Mouse (Mus musculus): ENCODE results near the gene Bean1.
"Not testable (repeated sequence)": the region's sequence is repeated elsewhere in the genome, so short reads cannot be mapped to it uniquely, and the experiment has no call there.

Bean1 gene

GRCm38 (mm10) chr8:104242038-104242644, 71.9 kb downstream of the Bean1 start:
- no peak for DNase-seq (ENCODE audit: low spot score in 2 of 2)

GRCm38 (mm10) chr8:104246621-104247020, 76.4 kb downstream of the Bean1 start:
- DNase-seq (ENCODE audit: low spot score in 2 of 2), result no peak

- DNase-seq (ENCODE audit: low spot score in 2 of 2), result peak in 1 of 2 experiments; percentile 18
Measured at GRCm38 (mm10) chr8:104247054-104247907, 77.0 kb downstream of the Bean1 start.

GRCm38 (mm10) chr8:104247908-104248275, 77.7 kb downstream of the Bean1 start:
- peak in 1 of 2 experiments; percentile 32 for DNase-seq (ENCODE audit: low spot score in 2 of 2)

- DNase-seq (ENCODE audit: low spot score in 2 of 2), result peak; percentile 56 to 60
Measured at GRCm38 (mm10) chr8:104248276-104248675, 78.0 kb downstream of the Bean1 start, which contains the start of gene Tk2. TSS of gene Tk2 (minus strand) at chr8:104248558.

- DNase-seq (ENCODE audit: low spot score in 2 of 2), result no peak
Measured at GRCm38 (mm10) chr8:104249442-104249996, 79.3 kb downstream of the Bean1 start.

GRCm38 (mm10) chr8:104250439-104251367, 80.5 kb downstream of the Bean1 start, which contains the start of gene Cklf:
TSS of gene Cklf (plus strand) at chr8:104250861.
- DNase-seq (ENCODE audit: low spot score in 2 of 2), result peak; percentile 76 to 80

- no peak for DNase-seq (ENCODE audit: low spot score in 2 of 2)
Measured at GRCm38 (mm10) chr8:104251461-104251860, 81.2 kb downstream of the Bean1 start.

- DNase-seq (ENCODE audit: low spot score in 2 of 2), result no peak
Measured at GRCm38 (mm10) chr8:104253016-104253415, 82.8 kb downstream of the Bean1 start.

GRCm38 (mm10) chr8:104261802-104262201, 91.6 kb downstream of the Bean1 start:
- DNase-seq (ENCODE audit: low spot score in 2 of 2), result not testable (repeated sequence)

GRCm38 (mm10) chr8:104264271-104264935, 94.2 kb downstream of the Bean1 start:
- not testable (repeated sequence) for DNase-seq (ENCODE audit: low spot score in 2 of 2)

- no peak for DNase-seq (ENCODE audit: low spot score in 2 of 2)
Measured at GRCm38 (mm10) chr8:104268368-104268767, 98.1 kb downstream of the Bean1 start.
